Mouse (Mus musculus) heart, postnatal 0 days (tissue): Measurements from ENCODE around the gene Csnk1g2. TPM values are rescaled to one million over a fixed set of nuclear protein-coding genes. Genes with fewer than 3 reads are reported as not detected.

Experiments used
- ATAC-seq: fragments of 200-750 bp; cut with Nextera tagmentation; 2 replicates; pipeline ENCODE4 v1.8.0; 2017; ENCODE audit warnings: low read depth, moderate number of reproducible peaks, moderate library complexity; ENCODE audit not compliant: insufficient read depth
- DNase-seq: peaks from one replicate; pipeline ENCODE4 v3.0.0-alpha.2; 2016; ENCODE audit warnings: low spot score
- H3K27ac ChIP-seq: fragments of 300-500 bp; sonication (generic); 2 replicates; pipeline ENCODE4 v1.5.1; 2014; ENCODE audit warnings: low read depth, mild to moderate bottlenecking
- H3K27me3 ChIP-seq: fragments of 300-500 bp; sonication (generic); 2 replicates; pipeline ENCODE4 v1.6.1; 2014; ENCODE audit warnings: low read length, mixed read lengths; ENCODE audit not compliant: control insufficient read depth, insufficient read depth
- H3K36me3 ChIP-seq: fragments of 300-500 bp; sonication (generic); replicated peaks from 2 replicates; pipeline ENCODE4 v1.6.1; 2014; ENCODE audit warnings: low read length, mixed read lengths; ENCODE audit not compliant: control insufficient read depth, insufficient read depth
- H3K4me1 ChIP-seq: fragments of 300-500 bp; sonication (generic); 2 replicates; pipeline ENCODE4 v1.6.1; 2014; ENCODE audit warnings: antibody characterized with exemption; ENCODE audit not compliant: control insufficient read depth, insufficient read depth
- H3K4me2 ChIP-seq: fragments of 300-500 bp; sonication (generic); 2 replicates; pipeline ENCODE4 v1.6.1; 2014; ENCODE audit warnings: low read depth, mild to moderate bottlenecking, low read length, moderate library complexity
- H3K4me3 ChIP-seq: fragments of 300-500 bp; sonication (generic); 2 replicates; pipeline ENCODE4 v1.5.1; 2014; ENCODE audit warnings: low read depth, low read length
- H3K9ac ChIP-seq: fragments of 300-500 bp; sonication (generic); replicated peaks from 2 replicates; pipeline ENCODE4 v1.6.1; 2014; ENCODE audit warnings: low read depth, low read length, mixed read lengths
- H3K9me3 ChIP-seq: fragments of 300-500 bp; sonication (generic); replicated peaks from 2 replicates; pipeline ENCODE4 v1.6.1; 2016; ENCODE audit warnings: low read length; ENCODE audit not compliant: control insufficient read depth
- CTCF ChIP-seq: IDR thresholded peaks from 2 replicates; pipeline ENCODE4 v1.5.1; 2016; ENCODE audit warnings: antibody characterized with exemption, control low read depth, low read depth
- EP300 ChIP-seq: IDR thresholded peaks from 2 replicates; pipeline ENCODE4 v1.6.1; 2016; ENCODE audit warnings: antibody characterized with exemption, low read depth
- WGBS: fragments of 180-500 bp; shearing (Covaris S2); extraction: QIAGEN DNeasy Blood & Tissue Kit; methylation state at CpG from one replicate; pipeline ENCODE4 v1.1.7; 2014; 5-methylcytosine and 5-hydroxymethylcytosine counted together
- polyA plus RNA-seq: library from polyadenylated mRNA; unstranded; fragments of >200 nt; fragmentation: Nextera tagmentation; extraction: Ambion mirVana; gene quantifications from 2 replicates; pipeline ENCODE4 v1.2.1, GENCODE M21; 2015
- total RNA-seq: library from RNA; depleted of rRNA; stranded (reverse); fragments of >200 nt; gene quantifications from 2 replicates; pipeline ENCODE4 v1.2.3, GENCODE M21; 2014; ENCODE audit warnings: low replicate concordance; rRNA removed

Csnk1g2 gene
- 141 and 149 TPM in 2 replicates for total RNA-seq
- polyA plus RNA-seq = 69.1 and 75.6 TPM in 2 replicates

DNA sequence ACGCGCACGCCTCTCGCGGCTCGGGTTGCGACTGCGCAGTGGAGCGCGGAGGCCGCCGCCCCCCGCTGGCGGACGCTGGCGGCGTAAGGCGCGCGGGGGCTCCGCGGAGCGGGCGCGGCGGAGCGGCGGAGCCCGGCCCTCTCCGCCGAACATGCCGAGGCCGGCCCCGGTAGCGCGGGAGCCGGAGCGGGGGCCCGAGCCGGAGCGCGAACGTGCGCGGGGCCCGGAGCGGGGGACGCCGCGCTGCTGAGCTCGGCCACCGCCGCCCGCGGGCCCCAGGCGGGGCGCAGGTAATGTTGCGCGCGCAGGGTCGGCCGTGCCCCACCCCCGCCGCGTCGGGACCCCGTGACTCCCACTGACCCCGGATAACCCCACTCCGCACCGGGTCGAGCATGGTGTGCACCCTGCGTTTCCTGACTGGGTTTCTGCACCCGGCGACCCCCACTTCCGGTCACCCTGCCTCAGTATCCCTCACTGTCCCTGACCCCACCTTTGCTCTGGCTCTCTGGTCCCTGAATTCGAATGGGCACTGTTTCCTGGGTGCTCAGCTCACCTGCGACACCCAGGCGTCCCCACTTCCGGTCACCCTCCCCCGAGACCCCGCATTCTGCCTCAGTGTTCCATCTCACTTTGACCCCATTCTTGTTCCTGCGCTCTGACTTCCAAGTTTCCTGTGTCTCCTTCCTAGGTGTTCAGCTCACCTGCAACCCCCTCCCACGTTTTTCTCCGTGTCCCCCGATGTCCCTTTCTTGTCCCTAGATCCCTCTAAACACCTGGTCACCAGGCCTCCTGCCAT, at the start of gene Csnk1g2:
Gene Csnk1g2, plus strand, starts transcription at position 178 of the 796 bp plus-strand sequence.
- peak; percentile 36 for ATAC-seq
- WGBS = under 1% methylated on average over 72 of the region's 85 CpGs
- H3K36me3 ChIP-seq = no peaks in the 10 kb centered on the region; the same call in 1 of the 2 replicates

DNA sequence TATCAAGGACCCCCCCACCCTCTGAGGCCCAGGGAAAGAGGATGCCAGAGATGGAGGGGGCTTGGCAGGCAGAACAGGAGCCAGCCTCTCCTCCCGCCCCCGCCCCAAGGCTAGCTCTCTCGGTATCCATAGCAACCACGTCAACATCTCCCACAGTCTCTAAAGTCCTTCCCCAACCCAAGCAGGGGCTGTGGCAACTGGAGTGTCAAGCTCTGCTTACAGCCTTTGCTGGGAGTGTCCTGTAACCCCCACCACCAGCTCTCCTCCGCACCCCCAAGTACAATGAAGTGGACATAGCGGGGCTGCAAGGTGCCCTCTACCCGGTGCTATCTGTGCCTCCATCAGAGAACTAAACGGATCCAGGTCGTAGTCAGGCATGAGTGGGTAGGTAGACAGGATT, 48.7 kb upstream of the Csnk1g2 start:
- H3K27ac ChIP-seq = no peak overlapping the region
- ATAC-seq (no peak), DNase-seq (no peak)
- H3K27me3 ChIP-seq = no peaks in the 10 kb centered on the region
- H3K4me1 ChIP-seq = peaks cover 32% of the 10 kb centered on the region
- WGBS = 51% methylated on average over 9 of the region's 9 CpGs
- no peak overlapping the region for H3K4me2 ChIP-seq
- no peaks in the 10 kb centered on the region for H3K36me3 ChIP-seq
- no peak for TF ChIP-seq CTCF
- no peak for TF ChIP-seq EP300
- no peak overlapping the region for H3K4me3 ChIP-seq
- H3K9me3 ChIP-seq = no peaks in the 10 kb centered on the region
- no peak overlapping the region for H3K9ac ChIP-seq

More for the DNA sequence above, at the start of gene Csnk1g2:
- Histone ChIP-seq H3K9me3 (no peaks in the 10 kb centered on the region), H3K4me2 (peak within 1 kb of the TSS; percentile 85), H3K27ac (peak within 1 kb of the TSS; percentile 88), H3K9ac (peak within 1 kb of the TSS; percentile 77), H3K27me3 (no peaks in the 10 kb centered on the region), H3K4me1 (peaks cover 33% of the 10 kb centered on the region), H3K4me3 (peak within 1 kb of the TSS; percentile 82)
- DNase-seq = peak; percentile 27
- no peak for TF ChIP-seq CTCF
- TF ChIP-seq EP300 = peak; percentile 13; the same call in 1 of the 2 replicates

DNA sequence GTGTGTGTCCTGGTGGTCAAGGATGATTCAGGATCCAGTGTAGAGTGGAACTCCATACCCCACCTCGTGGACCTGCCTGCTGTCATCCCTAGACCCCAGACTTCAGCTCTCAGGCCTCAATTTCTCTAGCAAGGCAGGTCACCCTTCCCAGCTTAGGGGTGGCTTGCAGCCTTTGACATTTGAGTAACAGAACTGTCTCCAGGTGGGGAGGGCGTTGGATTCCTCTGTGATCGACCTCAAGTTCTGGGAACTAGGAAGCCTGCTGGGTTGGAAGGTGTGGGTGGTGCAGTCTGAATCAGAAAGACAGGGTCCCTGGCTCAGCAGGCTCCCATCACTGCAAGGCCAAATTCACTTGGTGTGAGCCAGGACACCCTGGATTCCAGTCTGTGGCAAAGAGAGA, 47.7 kb upstream of the Csnk1g2 start:
- TF ChIP-seq EP300 (no peak), CTCF (no peak)
- Histone ChIP-seq H3K27me3 (no peaks in the 10 kb centered on the region), H3K36me3 (no peaks in the 10 kb centered on the region), H3K4me3 (no peak overlapping the region), H3K27ac (no peak overlapping the region), H3K9ac (no peak overlapping the region), H3K9me3 (no peaks in the 10 kb centered on the region), H3K4me1 (peaks cover 30% of the 10 kb centered on the region), H3K4me2 (no peak overlapping the region)
- 62% methylated on average over 3 of the region's 3 CpGs for WGBS
- ATAC-seq (no peak), DNase-seq (no peak)

DNA sequence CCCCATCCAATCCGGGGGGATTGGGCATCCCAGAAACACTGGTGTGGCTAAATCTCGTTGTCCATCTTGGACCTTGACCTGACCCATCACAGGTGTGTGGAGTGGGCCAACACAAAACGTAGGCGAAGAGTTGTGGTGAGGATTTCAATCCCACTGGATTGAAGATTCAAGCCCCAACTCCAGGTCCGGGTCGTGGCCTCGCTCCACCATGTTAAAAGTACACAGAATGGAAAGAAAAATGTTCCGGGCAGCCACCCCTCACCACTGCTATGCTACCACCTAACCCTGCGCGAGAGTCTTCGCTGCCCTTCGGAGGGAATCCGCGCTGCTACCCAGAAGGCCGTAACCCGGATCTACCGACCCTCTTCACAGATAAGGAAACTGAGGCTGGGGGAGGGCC, 46.7 kb upstream of the Csnk1g2 start:
- peak overlapping the region; percentile 74; the same call in 1 of the 2 replicates for H3K9ac ChIP-seq
- H3K9me3 ChIP-seq = no peaks in the 10 kb centered on the region
- no peak overlapping the region for H3K27ac ChIP-seq
- 14% methylated on average over 17 of the region's 17 CpGs for WGBS
- no peaks in the 10 kb centered on the region for H3K36me3 ChIP-seq
- no peak for DNase-seq
- H3K4me1 ChIP-seq = peaks cover 19% of the 10 kb centered on the region
- peak overlapping the region; percentile 76 for H3K4me2 ChIP-seq
- no peak for ATAC-seq
- peak overlapping the region; percentile 83 for H3K4me3 ChIP-seq
- TF ChIP-seq CTCF (no peak), EP300 (no peak)
- no peaks in the 10 kb centered on the region for H3K27me3 ChIP-seq

DNA sequence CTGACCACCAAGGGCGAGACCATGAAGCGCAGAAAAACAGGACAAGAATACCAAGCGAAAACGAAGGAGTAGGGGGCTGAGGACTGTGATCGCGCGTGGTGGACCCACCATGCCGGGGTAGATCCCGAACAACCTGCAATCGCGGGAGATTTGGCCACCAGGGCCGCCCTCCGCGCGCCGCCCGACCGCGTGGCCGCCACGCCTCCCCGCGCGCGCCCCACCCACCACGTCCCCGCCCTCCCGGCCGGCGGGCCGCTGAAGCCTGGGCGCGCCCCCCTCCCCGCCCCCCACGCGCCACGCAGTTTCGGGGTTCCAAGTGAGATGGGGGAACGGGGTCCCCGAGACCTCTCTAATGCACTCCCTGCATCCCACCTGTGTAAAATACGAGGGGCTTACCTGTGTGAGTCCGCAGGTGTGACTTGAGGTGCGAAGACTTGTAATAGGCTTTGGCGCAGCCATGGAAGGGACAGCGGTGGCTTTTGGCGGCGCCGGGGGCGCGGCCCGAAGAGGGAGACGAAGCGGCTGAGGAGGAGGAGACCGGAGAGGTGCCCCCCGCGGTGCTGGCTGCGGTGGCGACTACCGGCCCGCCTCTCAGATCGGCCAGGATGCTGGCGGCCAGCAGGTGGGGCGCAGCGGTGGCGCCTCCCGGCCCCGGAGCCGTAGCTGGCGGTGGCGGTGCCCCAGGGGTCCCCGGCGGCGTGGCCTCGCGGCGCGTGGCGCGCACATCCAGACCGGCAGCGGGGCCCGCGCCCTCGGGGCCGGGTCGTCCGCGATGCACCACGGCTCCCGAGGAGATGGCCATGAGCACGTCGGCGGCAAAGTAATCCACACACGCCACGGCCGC, 46.1 kb upstream of the Csnk1g2 start:
- H3K4me2 ChIP-seq = peak overlapping the region; percentile 76
- no peaks in the 10 kb centered on the region for H3K27me3 ChIP-seq
- under 1% methylated on average over 92 of the region's 96 CpGs for WGBS
- DNase-seq = no peak
- H3K9me3 ChIP-seq = no peaks in the 10 kb centered on the region
- H3K9ac ChIP-seq = peak overlapping the region; percentile 74
- peak; percentile 3; the same call in 1 of the 2 replicates for ATAC-seq
- H3K36me3 ChIP-seq = no peaks in the 10 kb centered on the region
- TF ChIP-seq CTCF (no peak), EP300 (no peak)
- H3K4me3 ChIP-seq = peak overlapping the region; percentile 83
- H3K4me1 ChIP-seq = peaks cover 13% of the 10 kb centered on the region; the same call in 1 of the 2 replicates
- H3K27ac ChIP-seq = peak overlapping the region; percentile 83
